Mouse (Mus musculus): ENCODE measurements around the gene Mpig6b.

GRCm38 (mm10) chr17:35016791-35017705 lies 48.9 kb downstream of the Mpig6b start:
- TF ChIP-seq CTCF (IDR thresholded peaks at IDR 0.05; ENCODE audit: low read depth, low read length) (no peak), POLR2A (IDR thresholded peaks at IDR 0.05; ENCODE audit: extremely low read depth, insufficient read depth, low read length) (no peak)
